Mouse (Mus musculus) forebrain, embryonic 13.5 days (tissue): ENCODE data around the gene Mturn. TPM values are rescaled to one million over a fixed set of nuclear protein-coding genes. Genes with fewer than 3 reads are reported as not detected.

Experiments used
- ATAC-seq: fragments of 200-750 bp; cut with Nextera tagmentation; 2 replicates; pipeline ENCODE4 v1.8.0; 2017
- H3K27ac ChIP-seq: fragments of 300-500 bp; sonication (generic); 2 replicates; pipeline ENCODE4 v1.5.1; 2015; ENCODE audit warnings: inconsistent platforms, mild to moderate bottlenecking, moderate library complexity
- H3K27me3 ChIP-seq: fragments of 300-500 bp; sonication (generic); 2 replicates; pipeline ENCODE4 v1.6.1; 2015; ENCODE audit warnings: mild to moderate bottlenecking, inconsistent platforms
- H3K36me3 ChIP-seq: fragments of 300-500 bp; sonication (generic); 2 replicates; pipeline ENCODE4 v1.6.1; 2015; ENCODE audit warnings: mild to moderate bottlenecking, inconsistent platforms; ENCODE audit not compliant: poor library complexity, severe bottlenecking
- H3K4me1 ChIP-seq: fragments of 300-500 bp; sonication (generic); 2 replicates; pipeline ENCODE4 v1.6.1; 2015; ENCODE audit warnings: inconsistent platforms
- H3K4me2 ChIP-seq: fragments of 300-500 bp; sonication (generic); 2 replicates; pipeline ENCODE4 v1.6.1; 2015; ENCODE audit warnings: inconsistent platforms, mild to moderate bottlenecking, moderate library complexity
- H3K4me3 ChIP-seq: fragments of 300-500 bp; sonication (generic); 2 replicates; pipeline ENCODE4 v1.5.1; 2015; ENCODE audit warnings: mild to moderate bottlenecking, inconsistent platforms
- H3K9ac ChIP-seq: fragments of 300-500 bp; sonication (generic); 2 replicates; pipeline ENCODE4 v1.6.1; 2015; ENCODE audit warnings: mild to moderate bottlenecking, inconsistent platforms
- H3K9me3 ChIP-seq: fragments of 300-500 bp; sonication (generic); replicated peaks from 2 replicates; pipeline ENCODE4 v1.6.1; 2016; ENCODE audit warnings: inconsistent platforms
- WGBS: fragments of 180-500 bp; shearing (Covaris S2); methylation state at CpG from one replicate; pipeline ENCODE4 v1.1.7; 2015; 5-methylcytosine and 5-hydroxymethylcytosine counted together
- polyA plus RNA-seq: library from polyadenylated mRNA; unstranded; fragments of >200 nt; fragmentation: Nextera tagmentation; extraction: Ambion mirVana; gene quantifications from 2 replicates; pipeline ENCODE4 v1.2.1, GENCODE M21; 2015

Gene Mturn
- polyA plus RNA-seq = 54.3 and 55.7 TPM in 2 replicates

- peak within 1 kb of the TSS; percentile 69 for H3K27ac ChIP-seq
- H3K4me2 ChIP-seq = peak within 1 kb of the TSS; percentile 86
- peak within 1 kb of the TSS; percentile 91 for H3K4me3 ChIP-seq
- H3K9me3 ChIP-seq = no peaks in the 10 kb centered on the region
- H3K27me3 ChIP-seq = peaks cover 9% of the 10 kb centered on the region; the same call in 1 of the 2 replicates
- H3K9ac ChIP-seq = peak within 1 kb of the TSS; percentile 87
- peak; percentile 97 for ATAC-seq
- no peaks in the 10 kb centered on the region for H3K36me3 ChIP-seq
- 4% methylated on average over 38 of the region's 48 CpGs for WGBS
- H3K4me1 ChIP-seq = peaks cover 32% of the 10 kb centered on the region
These were observed at the start of gene Mturn for GRCm38 (mm10) chr6:54680891-54681745. Gene Mturn (plus strand): TSS chr6:54681624.

GRCm38 (mm10) chr6:54639877-54640276 is 41.5 kb upstream of the Mturn start:
- H3K9me3 ChIP-seq = no peaks in the 10 kb centered on the region
- no peak overlapping the region for H3K4me3 ChIP-seq
- H3K4me2 ChIP-seq = no peak overlapping the region
- H3K27me3 ChIP-seq = no peaks in the 10 kb centered on the region
- H3K27ac ChIP-seq = no peak overlapping the region
- H3K9ac ChIP-seq = no peak overlapping the region
- peaks cover 42% of the 10 kb centered on the region for H3K36me3 ChIP-seq
- ATAC-seq = no peak
- 90% methylated on average over 3 of the region's 3 CpGs for WGBS
- H3K4me1 ChIP-seq = peaks cover 3% of the 10 kb centered on the region

GRCm38 (mm10) chr6:54641953-54642352 is 39.5 kb upstream of the Mturn start:
- peaks cover 3% of the 10 kb centered on the region for H3K4me1 ChIP-seq
- no peaks in the 10 kb centered on the region for H3K9me3 ChIP-seq
- no peak overlapping the region for H3K4me2 ChIP-seq
- H3K27me3 ChIP-seq = no peaks in the 10 kb centered on the region
- H3K4me3 ChIP-seq = no peak overlapping the region
- no peak overlapping the region for H3K9ac ChIP-seq
- peaks cover 40% of the 10 kb centered on the region for H3K36me3 ChIP-seq
- H3K27ac ChIP-seq = no peak overlapping the region
- WGBS = 71% methylated on average over 2 of the region's 2 CpGs
- 0 out of 2 replicates have a peak, but pooled peaks have one; percentile 41 for ATAC-seq

GRCm38 (mm10) chr6:54643181-54643580 is 38.2 kb upstream of the Mturn start:
- H3K4me3 ChIP-seq = no peak overlapping the region
- 92% methylated on average over 4 of the region's 4 CpGs for WGBS
- peaks cover 3% of the 10 kb centered on the region for H3K4me1 ChIP-seq
- no peak overlapping the region for H3K4me2 ChIP-seq
- no peak overlapping the region for H3K27ac ChIP-seq
- no peaks in the 10 kb centered on the region for H3K9me3 ChIP-seq
- no peaks in the 10 kb centered on the region for H3K27me3 ChIP-seq
- H3K36me3 ChIP-seq = peaks cover 33% of the 10 kb centered on the region
- no peak overlapping the region for H3K9ac ChIP-seq
- no peak for ATAC-seq

DNA sequence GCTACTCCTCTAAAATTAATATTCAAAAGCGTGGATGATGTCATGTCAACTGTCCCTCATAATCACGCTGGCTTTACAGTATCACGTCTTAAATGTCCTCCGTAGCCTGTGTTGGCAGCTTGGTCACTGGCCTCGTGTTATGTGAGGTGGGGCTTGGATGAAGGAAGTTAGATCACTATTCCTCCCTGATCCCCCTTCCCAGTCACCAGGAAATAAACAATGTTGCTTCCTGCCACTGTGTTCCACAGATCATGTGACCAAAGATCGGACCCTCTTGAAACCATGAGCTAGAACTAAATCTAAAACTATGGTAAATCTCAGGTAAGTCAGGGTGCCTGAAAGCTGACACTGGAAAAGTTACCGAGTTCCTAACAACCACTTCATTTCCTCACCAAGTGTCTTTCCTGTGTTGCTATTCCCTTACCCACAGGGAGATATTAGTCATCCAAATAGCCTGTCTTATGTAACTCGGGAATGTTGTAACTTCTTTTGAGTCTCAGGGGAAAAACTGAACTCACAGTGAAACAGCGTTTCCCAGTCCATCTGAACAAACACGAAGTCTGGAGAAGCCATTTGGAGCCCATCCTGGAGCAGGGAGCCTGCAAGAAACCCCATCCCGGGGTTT is 25.8 kb upstream of the Mturn start:
- 89% methylated on average over 11 of the region's 11 CpGs for WGBS
- Histone ChIP-seq H3K4me2 (no peak overlapping the region), H3K27ac (no peak overlapping the region), H3K4me1 (no peaks in the 10 kb centered on the region), H3K27me3 (no peaks in the 10 kb centered on the region), H3K9ac (no peak overlapping the region), H3K9me3 (no peaks in the 10 kb centered on the region), H3K36me3 (no peaks in the 10 kb centered on the region), H3K4me3 (no peak overlapping the region)
- ATAC-seq = no peak

GRCm38 (mm10) chr6:54657861-54658260 is 23.6 kb upstream of the Mturn start:
- WGBS = 70% methylated on average over 6 of the region's 6 CpGs
- H3K4me2 ChIP-seq = no peak overlapping the region
- H3K9me3 ChIP-seq = no peaks in the 10 kb centered on the region
- ATAC-seq = no peak
- no peak overlapping the region for H3K4me3 ChIP-seq
- H3K9ac ChIP-seq = no peak overlapping the region
- no peaks in the 10 kb centered on the region for H3K4me1 ChIP-seq
- no peak overlapping the region for H3K27ac ChIP-seq
- no peaks in the 10 kb centered on the region for H3K27me3 ChIP-seq
- no peaks in the 10 kb centered on the region for H3K36me3 ChIP-seq

DNA sequence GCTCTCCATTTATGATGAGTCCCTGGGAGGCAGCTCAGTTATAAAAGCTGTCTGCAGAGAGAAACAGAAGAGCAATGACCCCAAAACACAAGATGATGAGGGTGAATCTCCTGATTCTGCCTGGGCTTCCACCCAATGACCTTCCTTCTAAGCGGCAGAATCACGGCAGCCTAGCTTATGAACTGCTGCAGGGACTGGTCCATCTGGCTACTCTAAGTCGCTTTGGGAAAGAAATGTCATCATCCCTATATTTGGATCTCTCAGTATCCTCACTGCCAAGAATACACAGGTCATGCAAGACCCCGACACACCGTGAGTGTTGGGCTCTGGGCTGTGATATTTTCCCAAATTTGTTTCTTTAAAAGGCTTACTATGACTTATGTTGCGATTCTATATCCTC is 11.6 kb upstream of the Mturn start:
- WGBS = 91% methylated on average over 6 of the region's 6 CpGs

GRCm38 (mm10) chr6:54672901-54673300 is 8.5 kb upstream of the Mturn start:
- H3K36me3 ChIP-seq = no peaks in the 10 kb centered on the region
- ATAC-seq = no peak
- no peaks in the 10 kb centered on the region for H3K4me1 ChIP-seq
- no peak overlapping the region for H3K27ac ChIP-seq
- H3K27me3 ChIP-seq = no peaks in the 10 kb centered on the region
- no peak overlapping the region for H3K9ac ChIP-seq
- H3K4me3 ChIP-seq = no peak overlapping the region
- no peak overlapping the region for H3K4me2 ChIP-seq
- H3K9me3 ChIP-seq = 0 out of 2 replicates have a peak, but pooled peaks cover 5% of the 10 kb centered on the region
- 42% methylated on average over 5 of the region's 5 CpGs for WGBS

More for the DNA sequence above, 11.6 kb upstream of the Mturn start:
- Histone ChIP-seq H3K27me3 (no peaks in the 10 kb centered on the region), H3K36me3 (no peaks in the 10 kb centered on the region), H3K27ac (no peak overlapping the region), H3K4me1 (no peaks in the 10 kb centered on the region), H3K4me2 (no peak overlapping the region), H3K4me3 (no peak overlapping the region), H3K9me3 (0 out of 2 replicates have a peak, but pooled peaks cover 5% of the 10 kb centered on the region), H3K9ac (no peak overlapping the region)
- ATAC-seq = no peak

DNA sequence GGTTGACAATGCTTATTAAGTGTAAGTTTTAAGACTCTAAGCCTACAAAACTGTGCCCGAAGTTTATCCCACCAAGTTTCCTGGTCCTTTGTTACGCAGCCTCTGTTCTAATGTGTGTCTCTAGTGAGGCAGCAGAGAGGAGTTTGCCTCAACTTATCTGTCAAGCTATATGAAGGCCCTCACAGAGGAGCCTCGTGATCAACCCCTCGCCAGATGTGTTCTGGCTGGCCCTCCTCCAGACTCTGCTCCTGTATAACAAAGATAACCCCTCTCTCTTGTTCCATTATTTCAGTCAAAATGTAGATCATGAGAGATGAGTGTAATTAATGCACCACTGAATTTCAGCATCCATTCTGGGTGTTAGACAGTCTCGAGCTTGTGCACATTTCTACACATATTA is 1.7 kb upstream of the Mturn start:
- H3K4me1 ChIP-seq = peaks cover 28% of the 10 kb centered on the region
- H3K9me3 ChIP-seq = no peaks in the 10 kb centered on the region
- no peak overlapping the region for H3K27ac ChIP-seq
- H3K27me3 ChIP-seq = peaks cover 9% of the 10 kb centered on the region; the same call in 1 of the 2 replicates
- H3K4me2 ChIP-seq = no peak overlapping the region
- 76% methylated on average over 5 of the region's 5 CpGs for WGBS
- no peaks in the 10 kb centered on the region for H3K36me3 ChIP-seq
- no peak overlapping the region for H3K4me3 ChIP-seq
- no peak overlapping the region for H3K9ac ChIP-seq
- ATAC-seq = no peak

DNA sequence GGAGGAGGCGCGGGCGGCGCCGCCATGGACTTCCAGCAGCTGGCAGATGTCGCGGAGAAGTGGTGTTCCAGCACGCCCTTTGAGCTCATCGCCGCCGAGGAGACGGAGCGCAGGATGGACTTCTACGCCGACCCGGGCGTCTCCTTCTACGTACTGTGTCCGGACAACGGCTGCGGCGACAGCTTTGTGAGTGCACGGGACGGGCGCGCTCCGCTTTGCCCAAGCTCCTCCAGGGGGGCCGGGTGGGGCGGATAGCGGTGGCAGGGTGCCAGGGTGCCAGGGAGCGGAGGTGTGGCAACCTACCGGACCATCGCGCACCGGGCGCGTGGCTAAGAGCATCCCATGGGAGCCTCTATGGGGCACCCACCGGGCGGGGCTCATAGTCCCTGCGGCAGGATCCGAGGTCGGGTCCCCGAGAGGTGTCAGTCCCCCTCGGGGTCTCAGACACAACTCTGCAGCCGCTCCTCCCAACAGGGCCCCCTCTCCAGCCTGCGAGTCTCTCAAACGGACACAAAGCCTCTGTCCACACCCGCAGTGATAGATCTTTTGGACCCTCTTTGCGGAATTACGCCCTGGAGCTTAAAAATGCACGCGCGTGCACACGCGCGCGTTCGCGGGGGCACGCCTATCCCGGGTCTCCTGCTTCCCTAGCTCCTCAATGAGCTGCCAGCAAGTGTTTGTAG is 463 bp downstream of the Mturn start:
- WGBS = under 1% methylated on average over 61 of the region's 61 CpGs
- Histone ChIP-seq H3K9me3 (no peaks in the 10 kb centered on the region), H3K4me3 (peak overlapping the region; percentile 91), H3K36me3 (no peaks in the 10 kb centered on the region), H3K9ac (peak overlapping the region; percentile 87), H3K4me1 (peaks cover 32% of the 10 kb centered on the region), H3K27me3 (peaks cover 9% of the 10 kb centered on the region; the same call in 1 of the 2 replicates), H3K4me2 (peak overlapping the region; percentile 86), H3K27ac (peak overlapping the region; percentile 69)
- peak; percentile 73 for ATAC-seq

DNA sequence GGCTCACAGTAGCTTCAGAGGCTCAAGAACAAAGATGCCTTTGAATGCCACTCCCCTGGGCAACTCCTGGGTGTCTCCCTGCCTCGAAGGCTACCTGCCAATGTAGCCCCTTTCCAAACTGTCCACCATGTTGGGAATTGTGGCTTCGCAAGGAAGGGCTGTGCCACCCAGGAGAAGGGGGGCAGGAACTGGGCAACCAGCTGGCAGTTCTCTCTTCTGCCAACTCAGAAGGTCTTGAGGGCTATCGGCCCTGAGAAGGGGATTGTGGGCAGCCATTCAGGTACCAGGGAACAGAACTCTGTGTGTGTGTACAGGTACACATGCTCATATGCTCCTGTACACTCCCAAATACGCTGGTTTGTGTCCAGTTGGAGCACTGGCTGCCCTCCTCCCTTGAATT is 2.7 kb downstream of the Mturn start:
- Histone ChIP-seq H3K4me1 (peaks cover 32% of the 10 kb centered on the region), H3K27me3 (peaks cover 9% of the 10 kb centered on the region; the same call in 1 of the 2 replicates), H3K36me3 (peaks cover 7% of the 10 kb centered on the region), H3K4me2 (no peak overlapping the region), H3K9me3 (no peaks in the 10 kb centered on the region), H3K9ac (no peak overlapping the region), H3K27ac (no peak overlapping the region), H3K4me3 (no peak overlapping the region)
- 87% methylated on average over 4 of the region's 4 CpGs for WGBS
- ATAC-seq = no peak

GRCm38 (mm10) chr6:54685103-54685502 is 3.7 kb downstream of the Mturn start:
- no peak overlapping the region for H3K9ac ChIP-seq
- peaks cover 9% of the 10 kb centered on the region; the same call in 1 of the 2 replicates for H3K27me3 ChIP-seq
- H3K4me1 ChIP-seq = peaks cover 32% of the 10 kb centered on the region
- ATAC-seq = no peak
- no peak overlapping the region for H3K4me2 ChIP-seq
- H3K4me3 ChIP-seq = no peak overlapping the region
- H3K36me3 ChIP-seq = peaks cover 15% of the 10 kb centered on the region
- no peaks in the 10 kb centered on the region for H3K9me3 ChIP-seq
- no peak overlapping the region for H3K27ac ChIP-seq
- WGBS = 88% methylated on average over 5 of the region's 5 CpGs
